Mouse (Mus musculus) erythroblast, adult 5-6 weeks (primary cell): ENCODE results near the gene Atg13. TPM values are rescaled to one million over a fixed set of nuclear protein-coding genes. Genes with fewer than 3 reads are reported as not detected.
A peak's percentile ranks its signal among the peaks of the same experiment; 100 is the strongest.
"Not testable (repeated sequence)": the region's sequence is repeated elsewhere in the genome, so short reads cannot be mapped to it uniquely, and the experiment has no call there.

Experiments
- ATAC-seq: replicated peaks from 2 replicates; pipeline ENCODE4 v1.8.0; 2016; ENCODE audit warnings: moderate number of reproducible peaks, mild to moderate bottlenecking, moderate TSS enrichment, inconsistent platforms; ENCODE audit not compliant: poor library complexity, low FRiP score, severe bottlenecking
- total RNA-seq, 2 experiments: library from RNA; stranded (forward) in 1 of 2; stranded (reverse) in 1 of 2; fragments of 150-400 nt in 1 of 2; fragments of 200-764, 138-1000 nt in 1 of 2; gene quantifications; 2 replicates each; pipeline versions ENCODE4 v1.2.3 to v1.2.4; 2015 to 2017; ENCODE audit warnings: low replicate concordance in 2 of 2

Gene Atg13
- total RNA-seq (2015; ENCODE audit: low replicate concordance) (18.8 and 26.9 TPM in 2 replicates), total RNA-seq (2017; ENCODE audit: low replicate concordance) (7.0 and 15.3 TPM in 2 replicates)

DNA sequence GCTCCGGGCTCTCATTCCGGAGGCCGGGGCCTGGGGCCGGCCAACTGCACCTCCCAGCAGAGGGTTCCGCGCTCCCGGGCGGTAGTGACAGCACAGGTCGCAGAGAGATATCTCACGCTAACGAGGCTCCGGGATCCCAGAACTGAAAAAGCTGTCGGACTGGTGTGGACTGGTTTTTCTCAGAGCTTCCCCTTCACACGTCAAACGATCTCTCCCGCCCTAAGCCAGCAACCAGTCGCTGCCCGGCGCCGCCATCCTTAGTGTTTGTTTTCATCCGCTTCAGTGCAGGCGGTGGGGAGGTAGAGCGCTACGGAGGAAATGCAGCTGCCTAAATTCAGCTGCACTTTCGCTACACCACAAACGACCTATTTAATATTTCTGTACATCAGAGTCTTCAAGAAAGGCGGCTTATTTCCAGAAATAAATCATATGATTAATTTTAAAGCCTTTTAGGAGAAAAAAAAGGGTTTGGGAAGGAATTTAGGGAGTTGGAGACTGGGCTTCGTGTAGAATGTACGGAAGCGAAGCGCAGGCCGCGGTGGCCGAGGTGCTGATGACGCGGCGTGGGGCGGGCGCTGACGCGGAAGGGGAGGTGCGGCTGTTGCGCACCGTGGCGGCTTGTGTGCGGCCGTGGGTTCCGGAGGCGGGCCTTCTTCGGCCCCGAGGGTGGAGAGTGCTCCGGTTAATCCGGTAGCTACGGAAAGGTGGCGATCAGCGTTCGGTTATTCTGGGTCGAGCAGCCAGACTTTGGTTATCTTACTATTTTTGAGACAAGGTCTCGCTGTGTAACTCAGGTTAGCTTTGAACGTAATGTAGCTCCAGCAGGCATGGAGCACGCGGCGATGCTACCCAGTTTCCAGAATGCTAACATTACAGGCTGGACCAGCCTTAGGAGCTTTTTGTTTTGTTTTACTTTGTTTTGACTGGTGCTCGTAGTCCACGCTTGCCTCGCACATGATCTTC is at the start of gene Atg13, which contains the start of gene Harbi1:
Gene Atg13, minus strand, starts transcription at position 305 of the 963 bp plus-strand sequence.
Gene Harbi1, plus strand, starts transcription at position 581 of the 963 bp plus-strand sequence.
- ATAC-seq: peak; percentile 97

DNA sequence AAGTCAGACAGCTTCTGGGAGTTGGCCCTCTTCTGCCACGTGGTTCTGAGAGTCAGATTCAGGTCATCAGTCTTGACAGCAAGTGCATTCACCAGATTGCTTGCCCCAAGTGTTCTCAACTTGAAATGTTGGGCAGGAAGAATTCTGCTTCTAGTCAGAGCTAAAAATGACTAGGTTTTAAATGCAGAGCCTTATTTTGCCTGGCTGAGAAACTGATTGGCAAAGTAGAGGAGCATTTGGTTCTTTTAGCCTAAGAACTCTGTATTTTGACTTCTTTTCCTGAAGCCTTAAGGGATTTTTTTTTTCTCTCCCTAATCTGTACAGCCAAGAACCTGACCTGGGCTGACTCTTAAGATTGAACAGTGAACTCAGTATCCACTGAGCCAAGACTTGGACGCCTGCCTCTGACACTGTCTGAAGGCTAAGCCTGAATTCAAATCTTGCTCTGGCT is 39.5 kb upstream of the Atg13 start:
- no peak for ATAC-seq

DNA sequence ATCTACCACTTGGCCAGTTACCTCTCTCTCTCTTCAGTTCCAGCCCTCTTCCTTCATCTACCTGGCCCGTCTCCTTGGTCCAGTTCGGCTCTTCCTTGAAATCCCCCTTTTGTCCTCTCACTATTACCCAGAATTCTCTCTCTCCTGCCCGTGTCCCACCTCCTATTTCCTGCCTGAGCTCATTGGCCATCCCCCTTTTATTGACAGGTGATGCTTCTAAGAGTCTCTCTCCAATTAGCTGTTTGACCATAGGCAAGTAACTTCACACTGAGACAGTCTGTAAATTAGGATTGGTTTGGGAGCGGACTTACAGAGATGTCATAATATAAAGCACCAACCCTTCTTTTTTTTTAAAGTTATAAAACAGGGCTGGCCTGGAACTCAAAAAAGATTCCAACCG is 34.3 kb upstream of the Atg13 start:
- no peak for ATAC-seq

DNA sequence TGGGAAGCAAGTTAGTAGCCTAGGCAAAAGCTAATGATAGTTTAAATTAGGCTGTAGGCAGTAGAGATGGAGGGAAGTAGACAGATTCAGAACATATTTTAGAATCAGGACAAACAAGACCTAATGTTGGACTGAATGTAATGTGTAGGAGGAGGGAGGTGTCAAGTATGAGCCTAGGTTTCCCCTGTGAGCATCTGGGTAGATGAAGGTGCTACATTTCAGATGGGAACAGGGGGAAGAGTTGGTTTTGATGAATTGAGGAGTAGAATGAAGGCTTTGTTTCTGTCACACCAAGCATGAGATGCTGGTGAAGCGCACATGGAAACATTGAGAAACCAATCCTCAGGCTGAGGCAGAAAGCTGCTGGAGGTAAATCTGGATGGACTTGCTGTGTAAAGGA is 29.2 kb upstream of the Atg13 start:
- ATAC-seq: no peak

DNA sequence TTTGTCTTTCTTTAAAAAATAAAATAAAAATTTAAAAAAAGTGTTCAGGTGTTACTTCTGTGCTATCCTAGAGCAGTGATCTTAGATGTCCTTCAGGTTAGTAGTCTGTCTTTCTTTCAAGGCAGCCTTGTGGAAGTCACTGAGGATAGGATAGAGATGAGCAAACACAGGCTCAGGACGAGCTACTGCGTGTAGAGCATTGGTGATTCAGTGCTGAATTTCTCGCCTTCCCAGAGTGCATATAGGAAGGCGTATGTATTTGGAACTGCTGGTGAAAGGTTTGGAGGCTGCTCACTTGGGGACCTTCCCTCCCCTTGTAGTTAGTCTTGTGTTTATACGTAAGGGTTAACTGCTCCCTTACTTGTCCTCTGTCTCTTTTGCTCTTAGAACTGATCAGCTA is 24.8 kb upstream of the Atg13 start:
- no peak for ATAC-seq

DNA sequence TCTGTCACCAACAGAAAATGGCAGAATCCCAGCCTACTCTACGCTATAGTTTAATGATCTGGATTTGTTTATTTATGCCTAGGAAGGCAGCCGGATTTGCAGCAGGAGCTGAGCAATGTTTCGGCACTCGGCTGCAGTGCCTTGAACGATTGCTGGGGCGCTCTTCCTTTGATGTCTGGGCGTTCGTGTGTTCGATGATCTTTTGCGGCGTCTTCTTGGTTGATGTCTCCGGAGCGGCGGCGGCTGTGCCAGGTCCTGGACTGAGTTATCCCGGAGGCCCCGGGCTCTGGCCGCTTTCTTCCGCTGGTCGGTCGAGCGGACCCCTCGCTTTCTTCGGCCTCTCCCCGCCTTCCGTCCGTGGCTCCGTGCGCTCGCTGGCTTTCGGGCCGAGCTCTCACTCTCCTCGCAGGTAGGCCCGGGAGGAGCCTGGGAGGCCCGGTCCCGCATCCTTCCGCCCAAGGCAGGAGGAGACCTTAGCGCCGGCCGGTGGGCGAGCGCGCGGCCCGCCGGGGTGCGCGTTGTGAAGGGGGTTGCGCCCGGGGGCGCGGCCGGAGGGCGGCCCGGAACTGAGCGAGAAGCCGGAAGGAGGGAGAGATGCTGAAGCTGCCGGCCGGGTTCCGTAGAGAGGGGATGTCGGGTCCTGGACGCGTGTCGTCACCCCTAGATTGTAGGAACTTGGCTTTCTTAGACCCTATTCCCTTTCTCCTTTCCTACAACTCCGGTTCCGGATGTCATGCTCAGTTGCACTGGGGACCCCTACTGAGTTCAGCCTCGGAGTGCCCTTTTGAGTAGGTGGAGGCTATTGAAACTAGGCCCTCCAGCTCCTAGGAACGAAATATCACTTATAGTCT is 19.8 kb upstream of the Atg13 start, which contains the start of gene Ambra1:
Gene Ambra1, plus strand, starts transcription at position 164 of the 851 bp plus-strand sequence.
- peak; percentile 91 for ATAC-seq

DNA sequence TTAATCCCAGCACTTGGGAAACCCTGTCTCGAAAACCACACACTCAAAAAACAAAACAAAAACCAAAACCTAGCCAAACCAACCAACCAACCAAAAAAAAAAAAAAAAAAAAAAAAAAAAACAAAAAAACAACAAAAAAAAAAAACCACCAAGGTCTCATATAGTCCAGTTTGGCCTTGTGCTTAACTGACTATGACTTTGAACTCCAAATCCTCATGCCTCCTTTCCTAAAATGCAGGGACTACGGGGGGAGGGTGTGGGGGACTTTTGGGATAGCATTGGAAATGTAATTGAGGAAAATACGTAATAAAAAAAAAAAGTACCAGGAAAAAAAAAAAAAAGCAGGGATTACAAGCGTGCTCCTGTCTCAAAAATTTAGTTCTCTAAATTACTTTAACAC is 19.2 kb upstream of the Atg13 start:
- ATAC-seq: no peak

DNA sequence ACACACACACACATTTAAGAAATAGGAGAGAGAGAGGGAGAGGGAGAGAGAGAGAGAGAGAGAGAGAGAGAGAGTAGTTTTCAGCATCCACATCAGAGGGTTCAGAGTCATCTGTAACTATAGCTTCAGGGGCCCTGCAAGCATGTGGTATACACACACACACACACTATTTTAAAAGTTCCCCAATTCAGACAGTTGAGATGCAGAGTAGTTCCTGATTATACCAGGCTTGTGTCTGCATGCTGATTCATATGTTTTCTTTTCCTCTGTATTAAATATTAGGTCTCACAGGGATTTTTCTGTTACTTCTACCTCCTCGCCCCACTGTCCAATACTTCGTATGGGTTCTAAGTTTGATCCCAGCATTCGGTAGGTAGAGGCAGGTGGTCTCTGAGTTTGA is 16.6 kb upstream of the Atg13 start:
- ATAC-seq: no peak

DNA sequence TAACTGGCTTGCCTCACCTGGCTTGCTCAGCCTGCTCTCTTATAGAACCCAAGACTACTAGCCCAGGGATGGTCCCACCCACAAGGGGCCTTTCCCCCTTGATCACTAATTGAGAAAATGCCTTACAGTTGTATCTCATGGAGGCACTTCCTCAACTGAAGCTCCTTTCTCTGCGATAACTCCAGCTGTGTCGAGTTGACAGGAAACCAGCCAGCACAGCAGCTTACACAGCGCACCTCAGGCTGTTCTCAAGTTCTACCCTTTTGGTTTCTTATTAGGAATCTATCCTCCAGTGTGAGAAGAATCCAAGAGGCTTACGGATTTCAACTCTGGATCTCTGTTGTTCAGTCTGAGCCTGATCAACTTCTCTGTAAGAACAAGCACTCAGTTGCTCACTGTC is 15.1 kb upstream of the Atg13 start:
- not testable (repeated sequence) for ATAC-seq

DNA sequence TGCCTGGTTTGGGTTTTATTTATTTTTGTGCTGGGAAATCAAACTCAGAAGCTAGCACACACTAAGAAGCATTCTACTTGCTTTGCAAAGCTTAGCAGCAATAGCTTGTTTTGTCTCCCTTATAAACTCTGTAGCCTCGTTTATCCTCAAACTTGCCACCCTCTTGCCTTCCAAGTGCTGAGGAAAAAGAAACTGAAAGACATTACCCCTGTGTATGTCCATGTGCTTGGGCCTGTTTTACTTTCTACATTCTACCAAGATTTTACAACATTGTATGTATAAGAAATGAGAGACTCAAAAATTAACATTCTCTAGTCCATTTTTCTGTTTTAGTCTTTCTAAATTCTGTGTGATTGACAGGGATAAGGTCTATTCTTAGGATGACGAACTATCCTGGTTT is 14.3 kb upstream of the Atg13 start:
- no peak for ATAC-seq

DNA sequence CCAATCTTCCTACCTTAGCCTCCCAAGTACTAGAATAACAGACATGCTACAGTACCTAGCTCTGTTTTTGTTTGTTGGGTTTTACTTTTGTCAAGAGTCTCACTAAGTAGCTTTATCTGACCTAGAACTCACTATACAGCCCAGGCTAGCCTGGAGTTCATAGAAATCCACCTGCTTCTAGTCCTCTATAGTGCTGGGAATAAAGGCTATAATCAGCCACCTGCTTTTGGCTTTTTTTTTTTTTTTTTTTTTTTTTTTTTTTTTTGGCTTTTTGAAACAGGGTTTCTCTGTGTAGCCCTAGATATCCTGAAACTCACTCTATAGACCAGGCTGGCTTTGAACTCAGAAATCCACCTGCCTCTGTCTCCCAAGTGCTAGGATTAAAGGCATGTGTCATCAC is 13.6 kb upstream of the Atg13 start:
- no peak for ATAC-seq

DNA sequence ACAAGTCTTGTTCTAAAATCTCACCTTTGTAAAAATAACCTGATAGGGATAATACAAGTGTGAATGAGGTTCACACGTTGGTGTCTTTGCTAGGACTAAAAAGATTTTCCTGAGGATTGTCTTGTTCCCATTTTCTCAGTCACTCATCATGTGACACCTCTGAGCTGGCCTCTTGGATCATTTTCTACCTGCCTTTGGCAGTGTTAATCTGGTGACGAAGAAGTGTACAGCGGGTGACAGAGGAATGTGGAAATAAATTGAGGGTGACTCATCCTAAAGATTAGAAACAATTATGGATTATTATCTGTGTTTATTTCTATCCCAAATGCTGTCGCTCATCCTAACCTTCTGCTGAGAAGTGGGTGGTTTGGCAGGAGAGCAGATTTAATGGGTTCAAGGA is 13.0 kb upstream of the Atg13 start:
- ATAC-seq: no peak

DNA sequence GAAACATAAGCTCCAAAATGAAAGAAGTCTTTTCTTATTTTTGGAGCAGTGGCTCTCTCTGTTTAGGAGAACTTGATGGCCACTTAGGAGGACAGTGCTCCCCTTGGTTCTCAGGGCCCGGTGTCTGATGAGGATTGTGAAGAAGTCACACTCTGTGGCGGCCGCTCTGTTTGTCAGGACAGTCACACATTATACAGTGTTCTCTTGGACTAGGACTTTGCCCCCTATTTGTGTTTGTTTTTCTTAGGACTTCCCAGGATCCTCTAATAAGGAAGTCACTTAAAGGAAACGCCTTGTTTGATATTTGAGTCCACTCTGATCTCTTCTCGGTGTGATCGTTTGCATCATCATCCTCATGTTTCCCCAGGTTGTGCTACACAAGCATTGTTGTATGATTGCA is 7.9 kb upstream of the Atg13 start:
- ATAC-seq: no peak

DNA sequence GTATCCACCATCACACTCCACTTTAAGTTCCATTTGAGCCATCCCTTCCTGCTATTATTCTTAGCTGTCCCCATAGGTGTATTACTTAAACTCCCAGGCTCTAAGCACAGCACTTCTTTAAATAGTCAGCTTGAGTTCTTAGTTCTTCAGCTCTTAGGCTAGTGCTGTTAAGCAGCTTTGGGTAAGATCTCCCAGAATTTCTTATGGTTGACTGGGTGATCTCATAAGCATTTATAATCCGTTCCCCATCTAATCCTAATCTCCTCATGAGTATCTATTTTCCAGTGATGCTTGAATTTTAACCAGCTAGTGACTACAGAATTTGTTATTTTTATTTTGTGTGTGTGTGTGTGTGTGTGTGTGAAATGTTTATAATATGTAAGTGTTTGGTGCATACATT is 4.5 kb upstream of the Atg13 start:
- ATAC-seq: no peak

DNA sequence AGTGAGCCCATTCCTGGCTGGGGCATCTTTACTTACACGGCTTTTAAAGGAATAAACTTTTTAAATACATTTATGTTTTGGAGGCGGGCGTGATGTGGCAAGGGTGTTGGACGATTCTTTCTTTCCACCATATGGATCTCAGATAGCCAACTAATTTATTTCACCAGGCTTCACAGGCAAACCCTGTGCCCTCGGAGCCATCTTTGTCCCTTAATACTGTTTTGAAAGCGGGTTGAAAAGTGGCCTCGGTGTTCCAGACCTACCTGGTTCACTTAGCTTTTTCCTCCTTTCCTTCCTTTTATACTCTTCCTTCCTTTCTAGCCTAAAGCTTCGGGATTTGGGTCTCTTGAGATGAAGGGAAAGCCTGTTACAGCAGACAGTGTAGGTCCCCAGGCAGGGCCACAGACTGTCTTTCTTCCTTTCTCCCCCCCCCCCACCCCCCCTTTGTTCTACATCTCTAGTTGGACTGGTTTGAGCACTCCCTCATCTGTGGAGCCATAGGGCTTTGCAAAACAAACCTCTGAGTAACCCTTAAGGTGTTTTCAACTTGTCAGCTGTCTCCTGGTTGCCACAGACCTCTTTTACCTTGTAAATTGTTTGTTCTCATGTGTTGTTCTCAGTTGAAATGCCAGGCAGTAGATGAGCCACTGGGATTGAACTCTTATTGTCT is 1.0 kb upstream of the Atg13 start:
- ATAC-seq: peak; percentile 11; the same call in 1 of the 2 replicates

DNA sequence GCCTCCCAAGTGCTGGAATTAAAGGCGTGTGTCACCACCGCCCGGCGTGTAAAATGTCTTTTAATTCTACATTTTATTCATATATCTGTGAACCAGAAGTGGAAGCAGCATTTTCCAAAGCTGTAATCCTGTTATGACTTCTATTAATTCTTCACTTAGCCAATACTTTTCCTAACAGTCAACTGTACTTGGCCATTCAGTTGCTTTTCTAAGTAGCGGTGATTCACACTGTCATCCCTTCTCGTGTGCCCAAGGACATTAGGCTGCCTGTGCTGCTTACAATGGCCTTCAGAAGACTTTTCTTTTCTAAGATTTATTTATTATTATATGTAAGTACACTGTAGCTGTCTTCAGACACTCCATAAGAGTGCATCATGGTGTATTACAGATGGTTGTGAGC is 2.0 kb downstream of the Atg13 start:
- ATAC-seq: no peak

DNA sequence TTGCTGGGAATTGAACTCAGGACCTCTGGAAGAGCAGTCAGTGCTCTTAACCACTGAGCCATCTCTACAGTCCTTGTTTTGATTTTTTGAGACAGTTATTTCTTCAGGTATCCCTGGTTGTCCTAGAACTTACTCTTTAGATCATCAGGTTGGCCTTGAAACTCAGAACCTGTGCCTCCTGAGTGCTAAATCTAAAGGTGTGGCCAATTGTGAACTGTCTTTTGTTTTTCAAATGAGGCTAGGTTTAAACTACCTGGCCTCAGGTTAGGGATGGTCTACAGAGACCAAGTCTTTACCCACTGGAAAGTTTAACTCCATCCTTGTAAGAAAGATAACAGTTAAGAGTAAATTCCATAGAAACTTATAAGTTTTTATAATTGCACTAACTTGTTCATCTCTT is 3.9 kb downstream of the Atg13 start:
- no peak for ATAC-seq

DNA sequence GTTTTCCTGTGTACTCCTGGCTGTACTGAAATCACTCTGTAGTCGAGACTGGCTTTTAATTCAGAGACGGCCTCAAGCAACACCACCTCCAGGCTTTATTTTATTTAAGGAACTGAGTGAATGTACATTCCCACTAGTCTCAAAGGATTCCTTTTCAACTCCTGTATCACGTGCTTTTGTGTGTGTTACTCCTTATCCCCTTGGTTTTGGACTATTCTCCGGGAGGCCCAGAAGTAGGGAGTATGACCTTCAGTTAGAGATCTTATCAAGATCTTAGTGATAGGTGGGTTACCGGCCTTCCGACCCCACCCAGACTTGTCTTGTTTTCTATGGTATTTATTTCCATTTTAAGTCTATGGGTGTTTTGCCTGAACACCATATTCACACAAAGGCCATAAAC is 4.6 kb downstream of the Atg13 start:
- ATAC-seq: no peak

DNA sequence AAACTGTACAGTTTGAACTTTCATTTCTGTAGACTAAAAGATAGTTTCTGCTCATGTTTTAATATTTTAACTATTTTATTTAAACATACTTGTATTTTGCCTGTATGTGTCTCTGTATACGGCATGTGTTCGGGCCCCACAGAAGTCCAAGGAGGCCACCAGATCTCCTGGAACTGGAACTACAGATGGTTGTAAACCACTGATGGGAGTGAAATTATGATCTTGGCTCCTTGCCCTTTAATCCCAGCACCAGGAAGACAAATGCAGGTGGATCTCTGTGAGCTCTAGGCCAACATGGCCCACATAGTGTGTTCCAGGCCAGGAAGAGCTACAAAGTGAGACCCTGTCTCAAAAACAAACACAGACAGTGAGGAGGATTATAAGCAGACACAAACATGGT is 9.0 kb downstream of the Atg13 start:
- ATAC-seq: no peak

DNA sequence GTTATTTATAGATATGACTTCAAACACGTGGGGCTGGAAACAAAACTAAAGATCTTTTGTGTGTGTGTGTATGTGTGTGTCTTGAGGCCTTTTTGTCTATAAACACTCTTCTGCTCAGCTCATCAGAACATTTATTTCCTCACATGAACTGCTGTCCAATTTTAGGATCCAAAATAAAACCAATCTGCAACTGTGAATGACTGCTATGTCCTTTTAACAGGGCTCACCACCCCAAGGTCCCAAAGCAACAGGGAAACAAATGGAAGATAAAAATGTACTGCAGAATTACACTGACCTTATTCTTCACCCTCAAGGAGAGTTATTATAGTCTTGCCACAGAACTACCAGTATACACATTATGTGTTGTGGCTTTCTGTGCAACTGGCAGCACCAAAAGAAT is 11.2 kb downstream of the Atg13 start:
- no peak for ATAC-seq
